Mouse (Mus musculus) small intestine, adult 2 months (tissue): ENCODE data around the gene Jhy.

Experiments used
- CTCF ChIP-seq: fragments of 200-500 bp; IDR thresholded peaks from 2 replicates; pipeline ENCODE4 v1.5.1; 2012; ENCODE audit warnings: low read depth, mild to moderate bottlenecking, control low read depth, inconsistent platforms, low read length, moderate library complexity, mixed read lengths; ENCODE audit not compliant: insufficient replicate concordance, insufficient read length; ENCODE audit errors: extremely low read depth
- POLR2A ChIP-seq: fragments of 200-500 bp; IDR thresholded peaks from 2 replicates; pipeline ENCODE4 v1.6.1; 2012; ENCODE audit warnings: low read depth, mild to moderate bottlenecking, control low read depth, inconsistent platforms, low read length, moderate library complexity

- TF ChIP-seq CTCF (no peak), POLR2A (no peak)
Observed at GRCm38 (mm10) chr9:40927351-40927980, 36.5 kb downstream of the Jhy start.
